Mouse (Mus musculus) midbrain, embryonic 13.5 days (tissue): ENCODE results near the gene Trak1. TPM values are rescaled to one million over a fixed set of nuclear protein-coding genes. Genes with fewer than 3 reads are reported as not detected.

Source experiments
- ATAC-seq: fragments of 200-750 bp; cut with Nextera tagmentation; 2 replicates; pipeline ENCODE4 v1.8.0; 2017; ENCODE audit warnings: mild to moderate bottlenecking, moderate TSS enrichment, moderate library complexity
- H3K27ac ChIP-seq: fragments of 300-500 bp; sonication (generic); 2 replicates; pipeline ENCODE4 v1.5.1; 2015; ENCODE audit warnings: inconsistent platforms, mild to moderate bottlenecking, moderate library complexity
- H3K27me3 ChIP-seq: fragments of 300-500 bp; sonication (generic); 2 replicates; pipeline ENCODE4 v1.6.1; 2015; ENCODE audit warnings: mild to moderate bottlenecking, inconsistent platforms
- H3K36me3 ChIP-seq: fragments of 300-500 bp; sonication (generic); 2 replicates; pipeline ENCODE4 v1.6.1; 2015; ENCODE audit warnings: mild to moderate bottlenecking, inconsistent platforms
- H3K4me1 ChIP-seq: fragments of 300-500 bp; sonication (generic); replicated peaks from 2 replicates; pipeline ENCODE4 v1.6.1; 2015; ENCODE audit warnings: inconsistent platforms
- H3K4me2 ChIP-seq: fragments of 300-500 bp; sonication (generic); replicated peaks from 2 replicates; pipeline ENCODE4 v1.6.1; 2015; ENCODE audit warnings: moderate library complexity, mild to moderate bottlenecking, inconsistent platforms
- H3K4me3 ChIP-seq: fragments of 300-500 bp; sonication (generic); replicated peaks from 2 replicates; pipeline ENCODE4 v1.5.1; 2015; ENCODE audit warnings: mild to moderate bottlenecking, inconsistent platforms
- H3K9ac ChIP-seq: fragments of 300-500 bp; sonication (generic); replicated peaks from 2 replicates; pipeline ENCODE4 v1.6.1; 2015; ENCODE audit warnings: mild to moderate bottlenecking, inconsistent platforms
- H3K9me3 ChIP-seq: fragments of 300-500 bp; sonication (generic); 2 replicates; pipeline ENCODE4 v1.6.1; 2016; ENCODE audit warnings: mild to moderate bottlenecking, inconsistent platforms
- WGBS: fragments of 180-500 bp; shearing (Covaris S2); methylation state at CpG from one replicate; pipeline ENCODE4 v1.1.7; 2015; 5-methylcytosine and 5-hydroxymethylcytosine counted together
- polyA plus RNA-seq: library from polyadenylated mRNA; unstranded; fragments of >200 nt; fragmentation: Nextera tagmentation; extraction: Ambion mirVana; gene quantifications from 2 replicates; pipeline ENCODE4 v1.2.1, GENCODE M21; 2015

Trak1 gene
- polyA plus RNA-seq, 1 experiment from 2014 or later, result 44.8 TPM

- peaks cover 64% of the 10 kb centered on the region for H3K4me1 ChIP-seq
- no peak overlapping the region for H3K4me2 ChIP-seq
- no peak for ATAC-seq
- no peak overlapping the region for H3K27ac ChIP-seq
- H3K9ac ChIP-seq, result no peak overlapping the region
- H3K4me3 ChIP-seq, result no peak overlapping the region
- H3K36me3 ChIP-seq, result no peaks in the 10 kb centered on the region
- H3K9me3 ChIP-seq, result no peaks in the 10 kb centered on the region
- 84% methylated on average over 9 of the region's 9 CpGs for WGBS
- H3K27me3 ChIP-seq, result no peaks in the 10 kb centered on the region
These were observed 55.4 kb downstream of the Trak1 start for GRCm38 (mm10) chr9:121352726-121353125.

DNA sequence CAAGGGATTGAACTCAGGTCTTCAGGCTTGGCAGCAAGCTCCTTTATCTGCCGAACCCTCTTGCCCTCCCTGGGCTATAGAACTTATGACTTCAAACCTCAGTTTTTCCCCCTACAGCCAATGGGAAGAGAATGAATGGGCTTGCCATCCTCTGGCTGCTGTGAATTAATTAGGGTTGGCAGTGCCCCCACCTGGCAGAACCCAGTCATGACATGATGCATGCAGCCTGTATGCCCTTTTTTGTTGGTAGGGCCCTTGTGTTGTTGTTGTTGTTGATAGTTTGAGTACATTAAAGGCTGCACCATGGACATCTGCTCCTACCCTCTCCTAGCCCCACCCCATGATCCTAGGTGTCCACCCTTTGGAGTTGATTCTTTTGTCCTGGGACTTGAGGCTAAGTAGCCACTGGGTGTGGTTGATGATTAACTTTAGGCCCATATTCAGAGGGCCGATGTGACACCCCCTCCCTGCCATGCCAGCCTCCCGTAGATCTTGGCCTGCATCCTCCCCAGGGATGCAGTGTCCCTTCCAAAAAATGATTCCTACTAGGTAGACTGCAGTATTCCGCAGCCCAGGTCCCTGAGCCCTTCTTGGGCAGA is 57.6 kb downstream of the Trak1 start:
- no peak for ATAC-seq
- H3K9ac ChIP-seq, result no peak overlapping the region
- 82% methylated on average over 4 of the region's 4 CpGs for WGBS

GRCm38 (mm10) chr9:121355431-121356141 is 58.3 kb downstream of the Trak1 start:
- Histone ChIP-seq H3K9me3 (no peaks in the 10 kb centered on the region), H3K4me2 (no peak overlapping the region), H3K4me1 (peaks cover 69% of the 10 kb centered on the region), H3K27me3 (no peaks in the 10 kb centered on the region), H3K4me3 (no peak overlapping the region), H3K36me3 (no peaks in the 10 kb centered on the region), H3K9ac (0 out of 2 replicates have a peak overlapping the region, but pooled peaks have one; percentile 15), H3K27ac (0 out of 2 replicates have a peak overlapping the region, but pooled peaks have one; percentile 0)
- no peak for ATAC-seq
- 75% methylated on average over 9 of the region's 9 CpGs for WGBS

More for the DNA sequence above, 57.6 kb downstream of the Trak1 start:
- H3K4me2 ChIP-seq, result no peak overlapping the region
- H3K4me3 ChIP-seq, result no peak overlapping the region
- H3K27ac ChIP-seq, result 0 out of 2 replicates have a peak overlapping the region, but pooled peaks have one; percentile 2
- H3K36me3 ChIP-seq, result no peaks in the 10 kb centered on the region
- H3K4me1 ChIP-seq, result peaks cover 66% of the 10 kb centered on the region
- H3K27me3 ChIP-seq, result no peaks in the 10 kb centered on the region
- H3K9me3 ChIP-seq, result no peaks in the 10 kb centered on the region

DNA sequence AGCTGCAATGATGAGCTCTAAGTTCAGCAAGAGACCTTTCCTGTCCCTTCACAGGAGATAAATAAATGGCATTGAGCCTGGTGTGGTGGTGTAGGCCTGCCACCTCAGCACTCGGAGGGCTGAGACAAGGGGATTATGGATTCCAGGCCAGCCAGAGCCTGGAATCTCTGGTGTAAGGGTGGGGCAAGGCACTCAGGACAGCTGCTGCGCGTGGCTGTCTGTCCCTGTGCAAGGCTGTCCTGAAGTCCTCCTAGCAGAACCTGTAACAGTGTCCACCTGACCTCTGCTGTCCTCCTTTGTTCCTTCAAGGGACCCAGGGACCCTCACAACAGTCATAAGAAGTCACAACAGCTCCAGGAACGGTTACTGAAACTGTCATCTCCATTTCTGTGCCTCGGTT is 59.8 kb downstream of the Trak1 start:
- no peak for ATAC-seq

DNA sequence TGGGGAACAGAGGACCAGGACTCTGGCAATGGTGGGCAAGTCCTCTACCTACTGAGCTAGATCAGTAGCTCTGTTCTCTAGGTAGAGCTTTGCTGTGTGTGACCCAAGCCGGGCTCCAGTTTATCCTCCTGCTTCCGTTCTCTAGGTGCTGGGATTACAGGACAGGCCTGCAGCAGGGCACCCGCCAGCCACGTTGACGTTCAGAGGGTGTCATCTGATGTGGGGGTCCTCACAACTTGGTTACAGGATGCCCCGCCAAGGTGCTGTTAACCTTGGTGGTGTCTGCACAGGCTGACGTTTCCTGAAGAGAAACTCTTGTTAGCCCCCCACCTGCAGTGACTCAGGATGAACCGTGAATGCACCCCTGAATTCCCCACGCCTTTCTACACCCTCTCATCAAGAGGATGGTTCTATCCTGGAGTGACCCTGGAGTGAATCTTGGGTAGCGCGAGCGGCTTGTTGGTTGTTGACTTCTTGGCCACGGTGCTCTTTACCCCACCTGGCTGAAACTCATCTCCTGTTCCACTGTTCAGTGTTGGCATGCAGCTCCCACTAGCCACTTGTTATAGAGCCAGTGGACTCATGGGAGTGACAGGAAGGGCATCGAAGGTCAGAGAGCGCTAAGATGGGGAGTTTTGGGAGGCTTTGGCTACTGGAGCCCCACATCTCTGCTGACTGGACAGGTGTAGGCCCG is 60.4 kb downstream of the Trak1 start:
- no peaks in the 10 kb centered on the region for H3K27me3 ChIP-seq
- H3K9ac ChIP-seq, result no peak overlapping the region
- no peak overlapping the region for H3K4me3 ChIP-seq
- no peak for ATAC-seq
- peaks cover 58% of the 10 kb centered on the region for H3K4me1 ChIP-seq
- H3K4me2 ChIP-seq, result no peak overlapping the region
- no peak overlapping the region for H3K27ac ChIP-seq
- no peaks in the 10 kb centered on the region for H3K9me3 ChIP-seq
- no peaks in the 10 kb centered on the region for H3K36me3 ChIP-seq
- WGBS, result 92% methylated on average over 16 of the region's 16 CpGs

More for the DNA sequence above, 59.8 kb downstream of the Trak1 start:
- no peaks in the 10 kb centered on the region for H3K36me3 ChIP-seq
- H3K4me1 ChIP-seq, result peaks cover 62% of the 10 kb centered on the region
- WGBS, result 76% methylated on average over 5 of the region's 5 CpGs
- no peak overlapping the region for H3K4me3 ChIP-seq
- no peaks in the 10 kb centered on the region for H3K27me3 ChIP-seq
- H3K9me3 ChIP-seq, result no peaks in the 10 kb centered on the region
- no peak overlapping the region for H3K9ac ChIP-seq
- no peak overlapping the region for H3K27ac ChIP-seq
- no peak overlapping the region for H3K4me2 ChIP-seq

DNA sequence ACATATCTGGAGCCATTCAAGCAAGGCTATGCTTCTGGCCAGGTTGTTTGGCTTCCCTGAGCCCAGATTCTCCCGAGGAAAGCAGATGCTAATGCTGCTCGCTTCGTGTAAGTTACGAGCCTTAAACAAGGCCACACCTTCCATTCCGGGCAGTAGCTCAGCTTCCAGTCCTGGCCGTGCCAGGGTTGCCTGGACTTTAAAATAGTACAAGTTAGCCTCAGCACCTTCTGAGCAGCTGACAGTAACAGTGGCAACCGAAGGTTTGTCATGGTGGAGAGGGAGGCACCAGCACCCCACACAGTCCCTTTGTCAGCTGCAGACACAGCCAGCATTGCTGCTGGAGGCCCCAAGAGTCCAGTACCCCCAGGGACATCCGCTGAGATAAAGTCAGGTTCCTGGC is 61.1 kb downstream of the Trak1 start:
- no peaks in the 10 kb centered on the region for H3K27me3 ChIP-seq
- no peak overlapping the region for H3K9ac ChIP-seq
- no peak overlapping the region for H3K4me3 ChIP-seq
- no peaks in the 10 kb centered on the region for H3K9me3 ChIP-seq
- WGBS, result 63% methylated on average over 8 of the region's 8 CpGs
- no peak overlapping the region for H3K27ac ChIP-seq
- H3K4me1 ChIP-seq, result peaks cover 55% of the 10 kb centered on the region
- H3K36me3 ChIP-seq, result no peaks in the 10 kb centered on the region
- ATAC-seq, result no peak
- no peak overlapping the region for H3K4me2 ChIP-seq

GRCm38 (mm10) chr9:121359266-121359972 is 62.1 kb downstream of the Trak1 start:
- H3K4me2 ChIP-seq, result no peak overlapping the region
- peaks cover 61% of the 10 kb centered on the region for H3K4me1 ChIP-seq
- WGBS, result 68% methylated on average over 3 of the region's 3 CpGs
- no peak for ATAC-seq
- H3K9me3 ChIP-seq, result no peaks in the 10 kb centered on the region
- H3K27ac ChIP-seq, result peak overlapping the region; percentile 93
- H3K4me3 ChIP-seq, result no peak overlapping the region
- H3K27me3 ChIP-seq, result no peaks in the 10 kb centered on the region
- no peak overlapping the region for H3K9ac ChIP-seq
- peaks cover 6% of the 10 kb centered on the region; the same call in 1 of the 2 replicates for H3K36me3 ChIP-seq

DNA sequence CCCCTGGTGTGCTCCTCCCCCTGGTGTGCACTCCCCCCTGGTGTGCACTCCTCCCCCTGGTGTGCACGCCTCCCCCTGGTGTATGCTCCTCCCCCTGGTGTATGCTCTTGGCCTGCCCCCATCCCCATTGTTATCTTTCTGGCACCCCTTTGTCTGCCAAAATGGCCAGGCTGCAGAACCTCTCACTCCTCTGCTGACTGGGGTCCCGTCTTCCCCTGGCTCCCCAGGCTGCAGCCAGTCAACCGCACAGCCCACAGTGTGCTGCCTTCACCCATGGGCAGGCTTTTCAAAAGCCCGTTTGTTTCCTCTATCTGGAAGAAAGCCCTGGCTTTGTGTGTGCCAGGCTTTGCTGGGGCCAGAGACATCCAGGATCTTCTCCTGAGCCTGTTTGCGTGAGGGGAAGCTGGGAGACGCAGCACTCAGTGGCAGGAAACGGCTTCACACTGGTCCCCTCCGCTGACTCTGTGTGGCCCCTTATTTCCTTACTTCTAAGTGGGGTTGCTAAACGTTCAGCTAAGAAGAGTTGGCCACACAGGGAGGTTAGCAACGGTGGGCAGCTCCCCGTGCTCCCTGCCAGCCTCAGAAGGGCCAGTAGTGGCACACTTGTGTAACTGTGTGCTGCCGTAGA is 63.1 kb downstream of the Trak1 start:
- 6% methylated on average over 11 of the region's 12 CpGs for WGBS
- peak; percentile 74 for ATAC-seq
- H3K4me2 ChIP-seq, result peak overlapping the region; percentile 36
- H3K36me3 ChIP-seq, result peaks cover 15% of the 10 kb centered on the region
- H3K27ac ChIP-seq, result peak overlapping the region; percentile 93
- no peaks in the 10 kb centered on the region for H3K27me3 ChIP-seq
- no peak overlapping the region for H3K4me3 ChIP-seq
- peaks cover 56% of the 10 kb centered on the region for H3K4me1 ChIP-seq
- H3K9me3 ChIP-seq, result no peaks in the 10 kb centered on the region
- H3K9ac ChIP-seq, result peak overlapping the region; percentile 59

DNA sequence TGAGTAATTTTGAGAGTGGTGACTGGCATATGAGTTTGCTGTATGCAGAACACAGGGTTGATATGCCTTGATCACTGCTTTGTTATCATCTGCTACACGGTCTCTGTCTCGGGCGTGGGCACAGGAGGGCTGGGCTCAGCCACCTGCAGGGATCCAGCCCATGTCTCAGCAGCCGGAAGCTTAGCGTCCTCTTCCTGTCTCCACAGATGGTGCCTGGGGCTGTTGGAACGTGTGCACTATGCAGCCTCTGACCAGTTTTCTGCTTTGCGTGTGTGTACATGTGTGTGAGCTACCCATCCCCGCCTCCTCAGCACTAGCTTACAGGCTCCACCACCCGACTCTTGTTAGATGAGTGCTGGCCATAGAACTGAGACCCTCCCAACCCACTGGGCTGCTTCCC is 63.7 kb downstream of the Trak1 start:
- peak; percentile 49 for ATAC-seq
- peak overlapping the region; percentile 36 for H3K4me2 ChIP-seq
- H3K9ac ChIP-seq, result peak overlapping the region; percentile 59; the same call in 1 of the 2 replicates
- H3K36me3 ChIP-seq, result peaks cover 15% of the 10 kb centered on the region
- H3K9me3 ChIP-seq, result no peaks in the 10 kb centered on the region
- 45% methylated on average over 9 of the region's 9 CpGs for WGBS
- peak overlapping the region; percentile 93 for H3K27ac ChIP-seq
- no peak overlapping the region for H3K4me3 ChIP-seq
- H3K27me3 ChIP-seq, result no peaks in the 10 kb centered on the region
- peaks cover 59% of the 10 kb centered on the region for H3K4me1 ChIP-seq

- Histone ChIP-seq H3K9me3 (no peaks in the 10 kb centered on the region), H3K4me2 (no peak overlapping the region), H3K9ac (no peak overlapping the region), H3K4me3 (no peak overlapping the region), H3K27ac (no peak overlapping the region), H3K36me3 (peaks cover 15% of the 10 kb centered on the region), H3K4me1 (peaks cover 60% of the 10 kb centered on the region), H3K27me3 (no peaks in the 10 kb centered on the region)
- WGBS, result 74% methylated on average over 19 of the region's 19 CpGs
- no peak for ATAC-seq
These were observed 66.6 kb downstream of the Trak1 start for GRCm38 (mm10) chr9:121363932-121364331.

DNA sequence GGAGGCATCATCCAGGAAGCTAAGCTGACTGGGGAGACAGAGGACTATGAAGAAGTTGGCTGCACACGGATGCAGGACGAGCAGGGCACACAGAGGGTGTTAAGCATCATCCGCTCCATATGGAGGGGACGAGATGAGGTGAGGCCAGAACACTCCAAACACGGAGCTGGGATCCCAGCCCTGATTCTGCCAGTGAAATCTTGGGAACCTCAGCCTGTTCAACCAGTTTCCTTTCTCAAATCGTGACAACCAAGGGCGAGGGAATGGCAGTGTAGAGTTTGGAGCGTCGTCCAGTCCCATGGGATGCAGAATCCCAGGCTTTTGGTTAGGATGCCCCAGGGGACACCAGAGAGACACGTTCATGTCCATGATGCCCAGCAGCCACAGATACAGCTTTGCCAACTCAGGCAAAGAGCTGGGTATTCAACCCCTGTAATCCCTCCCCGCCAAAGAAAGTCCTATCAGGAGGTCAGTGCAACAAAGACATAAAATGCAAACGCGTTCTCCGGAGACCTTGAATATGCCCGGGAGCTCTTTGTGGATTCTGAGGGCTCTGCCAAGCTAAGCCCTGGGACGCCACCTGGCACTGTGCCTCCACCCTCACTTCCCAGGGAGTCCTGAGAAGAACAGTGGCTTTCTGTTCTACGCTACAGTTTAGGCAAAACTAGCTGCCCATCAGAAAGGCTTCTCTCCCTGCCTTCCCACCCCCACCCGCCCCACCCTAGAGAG is 69.0 kb downstream of the Trak1 start:
- Histone ChIP-seq H3K27me3 (no peaks in the 10 kb centered on the region), H3K9ac (no peak overlapping the region), H3K9me3 (no peaks in the 10 kb centered on the region), H3K4me1 (peaks cover 54% of the 10 kb centered on the region), H3K4me3 (no peak overlapping the region), H3K27ac (peak overlapping the region; percentile 69), H3K4me2 (peak overlapping the region; percentile 29; the same call in 1 of the 2 replicates), H3K36me3 (peaks cover 15% of the 10 kb centered on the region)
- 51% methylated on average over 18 of the region's 18 CpGs for WGBS
- ATAC-seq, result peak; percentile 63
